In the genomic region with DNA sequence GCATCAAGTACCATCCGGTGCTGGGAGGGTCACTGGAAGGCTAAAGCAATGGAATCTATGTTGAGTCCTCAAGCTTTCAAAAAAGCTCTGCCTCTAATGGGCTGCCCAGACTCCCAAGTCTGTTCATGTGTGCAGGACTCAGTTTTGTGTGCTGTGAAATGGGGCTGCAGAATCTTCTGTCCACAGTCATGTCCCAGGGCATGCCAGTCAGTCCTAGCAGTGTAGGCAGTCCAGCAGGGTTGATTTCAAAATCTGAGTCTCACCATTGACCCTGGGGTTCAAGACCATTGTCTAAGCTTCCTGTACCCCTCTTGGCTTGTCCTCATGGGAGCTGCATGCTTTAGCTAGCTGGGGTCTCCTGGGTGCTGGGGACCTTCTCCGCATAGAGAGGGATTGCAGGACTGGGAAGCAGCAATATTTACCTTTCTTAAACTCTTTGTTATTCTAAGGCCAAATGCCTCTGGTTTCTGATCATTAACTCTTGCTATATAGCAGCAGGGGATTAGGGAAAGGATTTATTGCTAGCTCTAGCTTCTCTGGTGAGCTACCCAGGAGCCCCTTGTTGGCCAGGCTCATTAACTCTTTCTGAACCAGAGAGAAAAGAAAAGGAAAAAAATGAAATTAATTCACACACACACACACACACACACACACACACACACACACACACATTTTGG, we compare ENCODE assay signal across 14 mouse cellular contexts. TPM values are rescaled to one million over a fixed set of nuclear protein-coding genes. Genes with fewer than 3 reads are reported as not detected.
DNase-seq lines count a peak whose midpoint lies in the region; ATAC-seq lines count a peak whose summit lies in the region.
"Had no signal": no experiment of that assay in that cellular context is flagged by ENCODE, and none has a peak within 500 bp of the region (broad histone marks: within the 10 kb centered on the region; RNA-seq: fewer than 3 reads in every experiment).

No protein-coding gene starts in this region.

- no peaks in the 10 kb centered on the region for H3K9me3 ChIP-seq in hindbrain, embryonic 13.5 days
- H3K9me3 ChIP-seq in hindbrain, embryonic 11.5 days (ENCODE audit: control insufficient read depth, low read length): no peaks in the 10 kb centered on the region
- H3K9me3 ChIP-seq in midbrain, embryonic 10.5 days (replicated peaks): no peaks in the 10 kb centered on the region
- no peaks in the 10 kb centered on the region for H3K9me3 ChIP-seq in midbrain, embryonic 16.5 days (replicated peaks; ENCODE audit: control insufficient read depth, low read length, poor library complexity, severe bottlenecking)
- H3K9me3 ChIP-seq in limb, embryonic 11.5 days (ENCODE audit: control insufficient read depth, low read length): no peaks in the 10 kb centered on the region
- H3K9me3 ChIP-seq in stomach, embryonic 16.5 days (replicated peaks; ENCODE audit: control insufficient read depth, low read length): no peaks in the 10 kb centered on the region

- WGBS in hindbrain, embryonic 13.5 days: 71% methylated on average over 2 of the region's 2 CpGs
- WGBS in hindbrain, embryonic 11.5 days: 57% methylated on average over 2 of the region's 2 CpGs
- 59% methylated on average over 2 of the region's 2 CpGs for WGBS in midbrain, embryonic 10.5 days
- WGBS in midbrain, embryonic 16.5 days: 61% methylated on average over 2 of the region's 2 CpGs
- WGBS in limb, embryonic 11.5 days: 44% methylated on average over 2 of the region's 2 CpGs
- WGBS in stomach, embryonic 16.5 days: 22% methylated on average over 2 of the region's 2 CpGs

- H3K36me3 ChIP-seq in hindbrain, embryonic 13.5 days: no peaks in the 10 kb centered on the region
- no peaks in the 10 kb centered on the region for H3K36me3 ChIP-seq in hindbrain, embryonic 11.5 days (ENCODE audit: control insufficient read depth, insufficient read depth, low read length)
- H3K36me3 ChIP-seq in midbrain, embryonic 10.5 days: no peaks in the 10 kb centered on the region
- no peaks in the 10 kb centered on the region for H3K36me3 ChIP-seq in midbrain, embryonic 16.5 days (ENCODE audit: control insufficient read depth, insufficient read depth, low read length)
- H3K36me3 ChIP-seq in limb, embryonic 11.5 days (ENCODE audit: control insufficient read depth, insufficient read depth, low read length): no peaks in the 10 kb centered on the region
- H3K36me3 ChIP-seq in stomach, embryonic 16.5 days (ENCODE audit: control insufficient read depth, insufficient read depth, low read length): no peaks in the 10 kb centered on the region

- no peak overlapping the region for H3K4me3 ChIP-seq in hindbrain, embryonic 13.5 days
- H3K4me3 ChIP-seq in hindbrain, embryonic 11.5 days (ENCODE audit: low read depth, low read length): no peak overlapping the region
- no peak overlapping the region for H3K4me3 ChIP-seq in midbrain, embryonic 10.5 days
- H3K4me3 ChIP-seq in midbrain, embryonic 16.5 days (ENCODE audit: low read depth, low read length): no peak overlapping the region
- no peak overlapping the region for H3K4me3 ChIP-seq in limb, embryonic 11.5 days (ENCODE audit: low read depth, low read length)
- no peak overlapping the region for H3K4me3 ChIP-seq in stomach, embryonic 16.5 days (replicated peaks; ENCODE audit: low read length)
- H3K4me3 ChIP-seq: erythroblast, embryonic 14.5 days; layer of hippocampus, adult 2 months; left cerebral cortex, adult 2 months had no signal

- DNase-seq in hindbrain, embryonic 11.5 days (ENCODE audit: low spot score): no peak
- DNase-seq in midbrain, embryonic 10.5 days (ENCODE audit: low spot score): no peak
- DNase-seq in limb, embryonic 11.5 days (ENCODE audit: low spot score): peak; percentile 49
- DNase-seq in spleen, postnatal 36 days (ENCODE audit: low spot score in 2 of 2): no peak
- no peak for DNase-seq in frontal cortex, postnatal 14 days (ENCODE audit: low spot score in 2 of 2)
- DNase-seq: right cerebral cortex, postnatal 14 days; thymus, postnatal 14 days had no signal

- 0 out of 2 replicates have a peak, but pooled peaks cover 3% of the 10 kb centered on the region for H3K27me3 ChIP-seq in hindbrain, embryonic 13.5 days
- no peaks in the 10 kb centered on the region for H3K27me3 ChIP-seq in hindbrain, embryonic 11.5 days (ENCODE audit: control insufficient read depth, insufficient read depth, low read length)
- H3K27me3 ChIP-seq in midbrain, embryonic 10.5 days (ENCODE audit: low read depth, poor library complexity, severe bottlenecking): 0 out of 2 replicates have a peak, but pooled peaks cover 6% of the 10 kb centered on the region
- no peaks in the 10 kb centered on the region for H3K27me3 ChIP-seq in midbrain, embryonic 16.5 days (ENCODE audit: control insufficient read depth, insufficient read depth, low read depth, low read length)
- no peaks in the 10 kb centered on the region for H3K27me3 ChIP-seq in limb, embryonic 11.5 days (ENCODE audit: control insufficient read depth, insufficient read depth, low read length)
- no peaks in the 10 kb centered on the region for H3K27me3 ChIP-seq in stomach, embryonic 16.5 days (ENCODE audit: control insufficient read depth, insufficient read depth, low read length)

- no peak overlapping the region for H3K4me2 ChIP-seq in hindbrain, embryonic 13.5 days
- no peak overlapping the region for H3K4me2 ChIP-seq in hindbrain, embryonic 11.5 days (replicated peaks; ENCODE audit: low read depth, low read length)
- H3K4me2 ChIP-seq in midbrain, embryonic 16.5 days (ENCODE audit: low read length): no peak overlapping the region
- H3K4me2 ChIP-seq in limb, embryonic 11.5 days (ENCODE audit: low read depth, severe bottlenecking): no peak overlapping the region
- H3K4me2 ChIP-seq in stomach, embryonic 16.5 days (ENCODE audit: low read depth, low read length): 0 out of 2 replicates have a peak overlapping the region, but pooled peaks have one; percentile 2

- peak overlapping the region; percentile 30; the same call in 1 of the 2 replicates for H3K27ac ChIP-seq in hindbrain, embryonic 13.5 days
- H3K27ac ChIP-seq in hindbrain, embryonic 11.5 days (ENCODE audit: low read depth, low read length): no peak overlapping the region
- peak overlapping the region; percentile 64; the same call in 1 of the 2 replicates for H3K27ac ChIP-seq in midbrain, embryonic 10.5 days (replicated peaks)
- no peak overlapping the region for H3K27ac ChIP-seq in midbrain, embryonic 16.5 days (ENCODE audit: low read length)
- H3K27ac ChIP-seq in limb, embryonic 11.5 days (replicated peaks; ENCODE audit: low read depth, low read length): peak overlapping the region; percentile 33
- H3K27ac ChIP-seq in stomach, embryonic 16.5 days (ENCODE audit: low read length): peak overlapping the region; percentile 84
- H3K27ac ChIP-seq: layer of hippocampus, adult 2 months; left cerebral cortex, adult 2 months had no signal

- no peak overlapping the region for H3K9ac ChIP-seq in hindbrain, embryonic 13.5 days
- no peak overlapping the region for H3K9ac ChIP-seq in hindbrain, embryonic 11.5 days (ENCODE audit: low read depth, low read length)
- no peak overlapping the region for H3K9ac ChIP-seq in midbrain, embryonic 16.5 days (ENCODE audit: low read depth, low read length)
- H3K9ac ChIP-seq in limb, embryonic 11.5 days (ENCODE audit: low read length): no peak overlapping the region
- H3K9ac ChIP-seq in stomach, embryonic 16.5 days (ENCODE audit: low read length): no peak overlapping the region

- H3K4me1 ChIP-seq in hindbrain, embryonic 13.5 days (replicated peaks): peaks cover 26% of the 10 kb centered on the region
- no peaks in the 10 kb centered on the region for H3K4me1 ChIP-seq in hindbrain, embryonic 11.5 days (replicated peaks; ENCODE audit: control insufficient read depth, insufficient read depth, low read length)
- peaks cover 34% of the 10 kb centered on the region for H3K4me1 ChIP-seq in midbrain, embryonic 10.5 days
- H3K4me1 ChIP-seq in midbrain, embryonic 16.5 days (ENCODE audit: control insufficient read depth, insufficient read depth, low read length): peaks cover 10% of the 10 kb centered on the region; the same call in 1 of the 2 replicates
- peaks cover 32% of the 10 kb centered on the region for H3K4me1 ChIP-seq in limb, embryonic 11.5 days (ENCODE audit: control insufficient read depth, insufficient read depth, low read length)
- H3K4me1 ChIP-seq in stomach, embryonic 16.5 days (ENCODE audit: control insufficient read depth, insufficient read depth, low read length): peaks cover 23% of the 10 kb centered on the region

- no peak for ATAC-seq in hindbrain, embryonic 13.5 days (ENCODE audit: low FRiP score)
- ATAC-seq in hindbrain, embryonic 11.5 days (ENCODE audit: low FRiP score): no peak
- ATAC-seq in midbrain, embryonic 16.5 days: no peak
- 0 out of 2 replicates have a peak, but pooled peaks have one; percentile 16 for ATAC-seq in limb, embryonic 11.5 days (ENCODE audit: insufficient number of reproducible peaks, low FRiP score, low TSS enrichment, low read depth)
- ATAC-seq in stomach, embryonic 16.5 days (ENCODE audit: insufficient read depth, low FRiP score): peak; percentile 15; the same call in 1 of the 2 replicates
- ATAC-seq: forebrain, embryonic 16.5 days had no signal

RNA-seq across cellular contexts. Expression of gene Crispld2, which starts 12.6 kb away (rescaled TPM):
- polyA plus RNA-seq in hindbrain, embryonic 13.5 days (2015; fragmentation: Nextera tagmentation; extraction: Ambion mirVana): 3.1 and 3.5 TPM in 2 replicates
- polyA plus RNA-seq in hindbrain, embryonic 11.5 days (2014; fragmentation: Nextera tagmentation; extraction: Ambion mirVana): 2.1 and 2.6 TPM in 2 replicates
- 2.9 and 4.0 TPM in 2 replicates for polyA plus RNA-seq in midbrain, embryonic 10.5 days (2016; fragmentation: Nextera tagmentation; extraction: Ambion mirVana)
- 2.0 and 2.4 TPM in 2 replicates for polyA plus RNA-seq in midbrain, embryonic 16.5 days (2015; fragmentation: Nextera tagmentation; extraction: Ambion mirVana)
- 2.7 and 3.1 TPM in 2 replicates for polyA plus RNA-seq in limb, embryonic 11.5 days (2014; fragmentation: Nextera tagmentation; extraction: Ambion mirVana)
- 38.1 and 39.7 TPM in 2 replicates for polyA plus RNA-seq in stomach, embryonic 16.5 days (2015; fragmentation: Nextera tagmentation; extraction: Ambion mirVana)
- polyA plus RNA-seq: erythroblast, embryonic 14.5 days had no signal

Comparison
In these comparisons a context has a peak if more than half of its experiments do, and no peak if none do; other contexts are left out.
1. H3K27ac ChIP-seq: peak in hindbrain, embryonic 13.5 days (single experiment), midbrain, embryonic 10.5 days (single experiment), limb, embryonic 11.5 days (single experiment) and stomach, embryonic 16.5 days (single experiment); none in hindbrain, embryonic 11.5 days (single experiment) and midbrain, embryonic 16.5 days (single experiment).
2. ATAC-seq: peak in limb, embryonic 11.5 days (single experiment) and stomach, embryonic 16.5 days (single experiment); none in hindbrain, embryonic 13.5 days (single experiment), hindbrain, embryonic 11.5 days (single experiment) and midbrain, embryonic 16.5 days (single experiment).